Mouse (Mus musculus): ENCODE results near the gene Fbxl8. TPM values are rescaled to one million over a fixed set of nuclear protein-coding genes. Genes with fewer than 3 reads are reported as not detected.
A peak's percentile ranks its signal among the peaks of the same experiment; 100 is the strongest.

Fbxl8 gene
- total RNA-seq, 1 experiment from 2014 or later: not detected

- ATAC-seq (replicated peaks; ENCODE audit: insufficient number of reproducible peaks, low FRiP score, low TSS enrichment, poor library complexity, severe bottlenecking): no peak
Observed at GRCm38 (mm10) chr8:105295256-105295655, 30.8 kb downstream of the Fbxl8 start.

GRCm38 (mm10) chr8:105295895-105296573 lies 31.6 kb downstream of the Fbxl8 start, which contains the start of gene Exoc3l:
Gene Exoc3l, minus strand, starts transcription at chr8:105296101.
- ATAC-seq (replicated peaks; ENCODE audit: insufficient number of reproducible peaks, low FRiP score, low TSS enrichment, poor library complexity, severe bottlenecking): no peak

- ATAC-seq (replicated peaks; ENCODE audit: insufficient number of reproducible peaks, low FRiP score, low TSS enrichment, poor library complexity, severe bottlenecking): peak; percentile 87
Observed at GRCm38 (mm10) chr8:105297511-105298192, 33.2 kb downstream of the Fbxl8 start, which contains the start of gene E2f4. Gene E2f4, plus strand, starts transcription at chr8:105297663.

DNA sequence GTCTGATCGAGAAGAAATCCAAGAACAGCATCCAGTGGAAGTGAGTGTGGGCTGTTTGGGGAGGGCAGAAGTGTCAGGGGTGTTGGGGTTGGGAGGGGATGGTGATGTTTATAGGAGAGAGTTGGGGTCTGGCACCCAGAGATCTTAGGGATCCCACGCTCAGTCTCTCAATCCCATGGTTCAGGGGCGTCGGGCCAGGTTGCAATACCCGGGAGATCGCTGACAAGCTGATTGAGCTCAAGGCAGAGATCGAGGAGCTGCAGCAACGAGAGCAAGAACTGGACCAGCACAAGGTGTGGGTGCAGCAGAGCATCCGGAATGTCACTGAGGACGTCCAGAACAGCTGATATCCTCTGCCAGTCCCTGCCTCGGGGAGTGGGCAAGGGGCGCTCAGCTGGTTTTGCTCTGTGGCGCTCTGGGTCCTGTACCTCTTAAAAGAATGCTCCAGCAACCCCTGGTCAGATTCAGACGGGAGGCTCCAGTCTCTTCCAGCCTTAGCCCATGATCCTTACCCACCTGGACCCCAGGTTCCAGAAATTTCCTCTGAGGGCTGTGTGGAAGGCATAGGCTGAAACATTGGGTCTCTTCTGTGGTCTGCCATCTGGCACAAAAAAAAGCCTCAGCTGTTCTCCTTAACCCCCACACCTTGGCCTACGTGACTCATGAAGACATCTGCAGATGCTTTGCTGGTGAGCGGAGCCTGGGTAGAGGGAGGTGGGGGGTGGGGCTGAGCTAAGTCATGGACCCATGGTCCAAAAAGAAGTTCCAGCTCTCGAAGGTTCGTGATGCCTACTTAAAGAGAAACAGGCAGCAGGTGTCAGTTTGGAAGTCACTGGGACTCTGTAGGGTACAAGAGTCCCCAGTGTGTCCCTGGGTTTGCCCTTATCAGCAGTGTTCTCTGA lies 34.2 kb downstream of the Fbxl8 start:
- no peak for ATAC-seq (replicated peaks; ENCODE audit: insufficient number of reproducible peaks, low FRiP score, low TSS enrichment, poor library complexity, severe bottlenecking)

DNA sequence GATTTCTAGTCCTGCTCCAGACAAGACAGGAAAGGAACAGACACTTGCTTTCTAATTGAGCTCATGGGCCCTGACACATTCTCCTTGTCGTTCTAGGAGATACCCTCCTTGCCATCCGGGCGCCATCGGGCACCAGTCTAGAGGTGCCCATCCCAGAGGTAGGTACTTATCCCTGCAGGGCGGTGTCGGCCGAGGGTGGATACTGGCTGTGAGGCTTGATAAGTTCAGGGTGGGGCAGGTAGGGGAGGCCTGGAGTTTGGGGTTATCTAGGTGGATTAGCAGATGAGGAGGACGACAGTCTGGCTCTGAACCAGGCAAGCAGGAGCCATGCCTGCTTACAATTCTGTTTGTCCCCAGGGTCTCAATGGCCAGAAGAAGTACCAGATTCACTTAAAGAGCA lies 35.5 kb downstream of the Fbxl8 start:
- ATAC-seq (replicated peaks; ENCODE audit: insufficient number of reproducible peaks, low FRiP score, low TSS enrichment, poor library complexity, severe bottlenecking): no peak

GRCm38 (mm10) chr8:105303396-105303795 lies 38.9 kb downstream of the Fbxl8 start:
- no peak for ATAC-seq (replicated peaks; ENCODE audit: insufficient number of reproducible peaks, low FRiP score, low TSS enrichment, poor library complexity, severe bottlenecking)

- ATAC-seq (replicated peaks; ENCODE audit: insufficient number of reproducible peaks, low FRiP score, low TSS enrichment, poor library complexity, severe bottlenecking): no peak
Observed at GRCm38 (mm10) chr8:105303874-105304273, 39.4 kb downstream of the Fbxl8 start.

DNA sequence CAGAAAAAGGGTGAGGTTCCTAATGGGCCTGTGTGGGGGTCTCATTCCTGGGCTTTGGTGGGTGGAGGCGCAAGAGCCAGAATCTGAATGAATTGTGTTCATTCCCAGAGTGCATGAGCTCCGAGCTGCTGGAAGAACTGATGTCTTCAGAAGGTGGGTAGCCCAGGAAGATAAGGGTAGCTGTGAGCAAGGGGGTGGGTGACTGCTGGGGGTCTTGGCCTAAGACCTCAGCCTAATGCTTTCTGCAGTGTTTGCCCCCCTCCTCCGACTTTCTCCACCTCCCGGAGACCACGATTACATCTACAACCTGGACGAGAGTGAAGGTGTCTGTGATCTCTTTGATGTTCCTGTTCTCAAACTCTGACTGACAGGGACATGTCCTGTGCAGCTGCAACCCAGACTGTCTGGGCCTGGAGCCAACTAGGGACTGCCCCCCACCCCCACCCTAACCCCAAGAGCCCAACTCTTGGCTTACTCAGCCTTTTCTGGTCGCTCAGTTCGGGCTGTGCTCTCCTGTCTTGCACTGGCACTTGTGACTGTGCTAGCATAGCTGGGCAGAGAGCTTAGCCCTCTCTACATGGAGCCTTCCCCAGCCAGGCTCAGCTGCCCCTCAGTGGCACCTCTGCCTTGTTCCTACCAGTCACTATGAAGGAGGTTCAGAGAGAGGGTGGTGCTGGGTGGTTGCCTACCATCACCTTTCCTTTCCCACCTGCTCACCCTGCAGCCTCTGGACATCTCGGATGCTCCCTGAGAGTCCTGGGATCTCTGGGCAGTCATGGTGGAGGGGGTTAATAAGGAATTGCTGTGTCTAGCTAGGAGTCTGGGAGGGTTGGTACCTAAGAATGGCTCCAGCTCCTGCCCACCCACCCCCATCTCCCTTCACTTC lies 40.1 kb downstream of the Fbxl8 start:
- ATAC-seq (replicated peaks; ENCODE audit: insufficient number of reproducible peaks, low FRiP score, low TSS enrichment, poor library complexity, severe bottlenecking): no peak

GRCm38 (mm10) chr8:105305211-105306145 lies 41.0 kb downstream of the Fbxl8 start, which contains the start of gene Elmo3:
Gene Elmo3, plus strand, starts transcription at chr8:105305601.
- no peak for ATAC-seq (replicated peaks; ENCODE audit: insufficient number of reproducible peaks, low FRiP score, low TSS enrichment, poor library complexity, severe bottlenecking)

DNA sequence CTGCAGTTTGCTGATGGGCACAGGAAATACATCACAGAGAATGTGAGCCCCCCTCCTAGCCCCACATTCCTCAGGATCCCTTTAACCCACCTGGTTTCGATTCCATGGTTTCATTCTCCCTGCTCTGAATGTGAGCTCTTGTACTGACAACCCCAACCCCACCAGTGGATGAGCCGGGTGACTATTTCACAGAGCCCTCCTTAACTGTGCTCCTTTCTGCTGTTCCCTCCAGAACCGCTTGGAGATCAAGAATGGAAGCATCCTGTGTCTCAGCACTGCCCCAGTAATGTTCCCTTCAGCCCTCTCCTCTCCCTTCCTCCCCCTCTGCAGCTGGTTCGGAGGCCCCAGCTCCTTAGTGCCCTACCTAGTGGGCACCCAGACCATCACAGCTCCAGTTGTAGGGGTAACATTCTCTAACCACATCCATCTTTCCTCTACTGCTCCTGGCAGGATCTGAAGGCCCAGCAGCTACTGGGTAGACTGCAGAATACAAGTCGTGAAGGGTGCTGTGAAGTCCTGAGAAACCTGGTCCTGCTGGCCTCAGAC lies 41.8 kb downstream of the Fbxl8 start:
- no peak for ATAC-seq (replicated peaks; ENCODE audit: insufficient number of reproducible peaks, low FRiP score, low TSS enrichment, poor library complexity, severe bottlenecking)

GRCm38 (mm10) chr8:105307670-105308069 lies 43.2 kb downstream of the Fbxl8 start:
- no peak for ATAC-seq (replicated peaks; ENCODE audit: insufficient number of reproducible peaks, low FRiP score, low TSS enrichment, poor library complexity, severe bottlenecking)

- no peak for ATAC-seq (replicated peaks; ENCODE audit: insufficient number of reproducible peaks, low FRiP score, low TSS enrichment, poor library complexity, severe bottlenecking)
Observed at GRCm38 (mm10) chr8:105308428-105308827, 44.0 kb downstream of the Fbxl8 start.

DNA sequence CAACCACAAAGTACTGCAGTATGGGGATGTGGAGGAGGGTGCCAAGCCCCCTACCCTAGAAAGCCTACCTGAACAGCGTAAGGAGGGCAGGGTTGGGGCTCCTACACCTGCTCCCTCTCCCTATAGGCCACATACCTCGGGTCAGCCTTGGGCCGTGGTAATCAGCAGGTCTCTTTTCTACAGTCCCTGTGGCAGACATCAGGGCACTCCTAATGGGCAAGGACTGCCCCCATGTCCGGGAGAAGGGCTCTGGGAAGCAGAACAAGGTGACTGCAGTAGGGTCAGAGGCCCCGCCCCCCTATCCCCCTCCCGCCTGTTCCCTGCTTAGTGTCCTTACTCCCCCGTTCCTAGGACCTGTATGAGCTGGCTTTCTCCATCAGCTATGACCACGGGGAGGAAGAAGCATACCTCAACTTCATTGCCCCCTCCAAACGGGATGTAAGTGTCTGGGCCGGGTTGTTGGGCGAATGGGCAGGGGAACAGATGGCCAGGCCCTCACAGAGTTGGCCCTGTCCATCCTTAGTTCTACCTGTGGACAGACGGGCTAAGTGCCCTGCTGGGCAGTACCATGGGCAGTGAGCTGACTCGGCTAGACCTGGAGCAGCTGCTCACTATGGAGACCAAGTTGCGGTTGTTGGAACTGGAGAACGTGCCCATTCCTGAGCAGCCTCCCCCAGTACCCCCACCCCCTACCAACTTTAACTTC lies 44.8 kb downstream of the Fbxl8 start:
- no peak for ATAC-seq (replicated peaks; ENCODE audit: insufficient number of reproducible peaks, low FRiP score, low TSS enrichment, poor library complexity, severe bottlenecking)

DNA sequence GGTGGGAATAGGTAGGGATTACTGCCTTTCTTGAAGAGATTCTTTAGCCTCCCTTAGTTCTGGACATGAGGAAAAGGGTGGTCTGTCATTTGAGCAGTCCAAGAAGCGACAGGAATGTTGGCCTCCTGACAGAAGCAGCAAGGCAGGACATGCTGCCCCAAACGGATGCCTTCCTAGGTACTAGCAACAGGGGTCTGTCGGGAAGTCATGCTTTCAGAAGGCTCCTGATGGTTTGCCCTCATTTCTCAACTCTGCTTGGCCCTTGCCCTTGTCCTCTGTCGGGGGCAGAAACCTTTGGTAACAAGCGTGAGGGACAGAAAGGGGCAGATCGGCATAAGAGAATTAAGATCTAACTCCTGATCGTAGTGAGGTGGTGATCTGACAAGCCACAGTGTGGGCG lies 45.7 kb downstream of the Fbxl8 start:
- ATAC-seq (replicated peaks; ENCODE audit: insufficient number of reproducible peaks, low FRiP score, low TSS enrichment, poor library complexity, severe bottlenecking): no peak

- ATAC-seq (replicated peaks; ENCODE audit: insufficient number of reproducible peaks, low FRiP score, low TSS enrichment, poor library complexity, severe bottlenecking): no peak
Observed at GRCm38 (mm10) chr8:105311718-105312117, 47.3 kb downstream of the Fbxl8 start.

- no peak for ATAC-seq (replicated peaks; ENCODE audit: insufficient number of reproducible peaks, low FRiP score, low TSS enrichment, poor library complexity, severe bottlenecking)
Observed at GRCm38 (mm10) chr8:105312891-105313481, 48.5 kb downstream of the Fbxl8 start.

All from monocyte, adult 5-6 weeks (primary cell).